Mouse (Mus musculus): ENCODE measurements around the gene Has3. TPM values are rescaled to one million over a fixed set of nuclear protein-coding genes. Genes with fewer than 3 reads are reported as not detected.

Gene Has3
- polyA plus RNA-seq, 1 experiment from 2014 or later, result 0.39 TPM

GRCm38 (mm10) chr8:106850034-106850433 lies 20.0 kb upstream of the Has3 start:
- no peak for DNase-seq (ENCODE audit: low spot score)
- H3K9ac ChIP-seq (ENCODE audit: low read depth, low read length), result no peak overlapping the region

GRCm38 (mm10) chr8:106854534-106855241 lies 15.4 kb upstream of the Has3 start:
- no peak overlapping the region for H3K4me3 ChIP-seq (ENCODE audit: low read depth, low read length)
- ATAC-seq (ENCODE audit: low FRiP score) (no peak), DNase-seq (ENCODE audit: low spot score) (no peak)
- H3K9me3 ChIP-seq (ENCODE audit: control insufficient read depth, low read length), result no peaks in the 10 kb centered on the region
- H3K27ac ChIP-seq (ENCODE audit: low read depth, low read length), result no peak overlapping the region
- H3K9ac ChIP-seq (ENCODE audit: low read depth, low read length), result no peak overlapping the region
- 49% methylated on average over 8 of the region's 8 CpGs for WGBS
- no peaks in the 10 kb centered on the region for H3K36me3 ChIP-seq (ENCODE audit: control insufficient read depth, insufficient read depth, low read length)
- H3K27me3 ChIP-seq (ENCODE audit: control insufficient read depth, insufficient read depth, low read length), result no peaks in the 10 kb centered on the region
- H3K4me2 ChIP-seq (replicated peaks; ENCODE audit: low read depth, low read length), result no peak overlapping the region
- no peaks in the 10 kb centered on the region for H3K4me1 ChIP-seq (replicated peaks; ENCODE audit: control insufficient read depth, insufficient read depth, low read length)

More at GRCm38 (mm10) chr8:106850034-106850433, 20.0 kb upstream of the Has3 start:
- H3K4me3 ChIP-seq (ENCODE audit: low read depth, low read length), result no peak overlapping the region
- H3K27ac ChIP-seq (ENCODE audit: low read depth, low read length), result no peak overlapping the region
- H3K4me1 ChIP-seq (replicated peaks; ENCODE audit: control insufficient read depth, insufficient read depth, low read length), result no peaks in the 10 kb centered on the region
- H3K27me3 ChIP-seq (ENCODE audit: control insufficient read depth, insufficient read depth, low read length), result no peaks in the 10 kb centered on the region
- WGBS, result 92% methylated on average over 10 of the region's 10 CpGs
- H3K36me3 ChIP-seq (ENCODE audit: control insufficient read depth, insufficient read depth, low read length), result no peaks in the 10 kb centered on the region
- no peaks in the 10 kb centered on the region for H3K9me3 ChIP-seq (ENCODE audit: control insufficient read depth, low read length)
- no peak overlapping the region for H3K4me2 ChIP-seq (replicated peaks; ENCODE audit: low read depth, low read length)
- ATAC-seq (ENCODE audit: low FRiP score), result no peak

- Histone ChIP-seq H3K27ac (ENCODE audit: low read depth, low read length) (no peak overlapping the region), H3K27me3 (ENCODE audit: control insufficient read depth, insufficient read depth, low read length) (no peaks in the 10 kb centered on the region), H3K4me2 (replicated peaks; ENCODE audit: low read depth, low read length) (no peak overlapping the region), H3K36me3 (ENCODE audit: control insufficient read depth, insufficient read depth, low read length) (no peaks in the 10 kb centered on the region), H3K9me3 (ENCODE audit: control insufficient read depth, low read length) (no peaks in the 10 kb centered on the region), H3K9ac (ENCODE audit: low read depth, low read length) (no peak overlapping the region), H3K4me3 (ENCODE audit: low read depth, low read length) (no peak overlapping the region), H3K4me1 (replicated peaks; ENCODE audit: control insufficient read depth, insufficient read depth, low read length) (no peaks in the 10 kb centered on the region)
- WGBS, result 75% methylated on average over 3 of the region's 3 CpGs
- no peak for DNase-seq (ENCODE audit: low spot score)
- ATAC-seq (ENCODE audit: low FRiP score), result no peak
Measured at GRCm38 (mm10) chr8:106855242-106855562, 14.8 kb upstream of the Has3 start.

- no peaks in the 10 kb centered on the region for H3K4me1 ChIP-seq (replicated peaks; ENCODE audit: control insufficient read depth, insufficient read depth, low read length)
- no peak overlapping the region for H3K27ac ChIP-seq (ENCODE audit: low read depth, low read length)
- H3K4me2 ChIP-seq (replicated peaks; ENCODE audit: low read depth, low read length), result no peak overlapping the region
- H3K27me3 ChIP-seq (ENCODE audit: control insufficient read depth, insufficient read depth, low read length), result no peaks in the 10 kb centered on the region
- DNase-seq (ENCODE audit: low spot score), result no peak
- no peak for ATAC-seq (ENCODE audit: low FRiP score)
- H3K9me3 ChIP-seq (ENCODE audit: control insufficient read depth, low read length), result no peaks in the 10 kb centered on the region
- no peak overlapping the region for H3K9ac ChIP-seq (ENCODE audit: low read depth, low read length)
- H3K36me3 ChIP-seq (ENCODE audit: control insufficient read depth, insufficient read depth, low read length), result no peaks in the 10 kb centered on the region
- H3K4me3 ChIP-seq (ENCODE audit: low read depth, low read length), result no peak overlapping the region
- 93% methylated on average over 10 of the region's 10 CpGs for WGBS
Measured at GRCm38 (mm10) chr8:106862845-106863244, 7.2 kb upstream of the Has3 start.

- WGBS, result 70% methylated on average over 9 of the region's 9 CpGs
Measured at GRCm38 (mm10) chr8:106865354-106865753, 4.7 kb upstream of the Has3 start.

GRCm38 (mm10) chr8:106870537-106871327 lies 690 bp downstream of the Has3 start:
- H3K4me1 ChIP-seq (replicated peaks; ENCODE audit: control insufficient read depth, insufficient read depth, low read length), result peaks cover 10% of the 10 kb centered on the region
- H3K4me3 ChIP-seq (ENCODE audit: low read depth, low read length), result peak overlapping the region; percentile 48
- no peaks in the 10 kb centered on the region for H3K9me3 ChIP-seq (ENCODE audit: control insufficient read depth, low read length)
- H3K9ac ChIP-seq (ENCODE audit: low read depth, low read length), result peak overlapping the region; percentile 31
- H3K4me2 ChIP-seq (replicated peaks; ENCODE audit: low read depth, low read length), result peak overlapping the region; percentile 98
- ATAC-seq (ENCODE audit: low FRiP score) (peak; percentile 74), DNase-seq (ENCODE audit: low spot score) (peak; percentile 78)
- no peaks in the 10 kb centered on the region for H3K36me3 ChIP-seq (ENCODE audit: control insufficient read depth, insufficient read depth, low read length)
- H3K27ac ChIP-seq (ENCODE audit: low read depth, low read length), result no peak overlapping the region
- peaks cover 26% of the 10 kb centered on the region for H3K27me3 ChIP-seq (ENCODE audit: control insufficient read depth, insufficient read depth, low read length)
- WGBS, result under 1% methylated on average over 57 of the region's 63 CpGs

More at GRCm38 (mm10) chr8:106865354-106865753, 4.7 kb upstream of the Has3 start:
- Histone ChIP-seq H3K4me3 (ENCODE audit: low read depth, low read length) (no peak overlapping the region), H3K9me3 (ENCODE audit: control insufficient read depth, low read length) (no peaks in the 10 kb centered on the region), H3K27ac (ENCODE audit: low read depth, low read length) (no peak overlapping the region), H3K27me3 (ENCODE audit: control insufficient read depth, insufficient read depth, low read length) (peaks cover 7% of the 10 kb centered on the region), H3K4me2 (replicated peaks; ENCODE audit: low read depth, low read length) (no peak overlapping the region), H3K9ac (ENCODE audit: low read depth, low read length) (no peak overlapping the region), H3K4me1 (replicated peaks; ENCODE audit: control insufficient read depth, insufficient read depth, low read length) (peaks cover 2% of the 10 kb centered on the region; the same call in 1 of the 2 replicates), H3K36me3 (ENCODE audit: control insufficient read depth, insufficient read depth, low read length) (no peaks in the 10 kb centered on the region)
- ATAC-seq (ENCODE audit: low FRiP score) (no peak), DNase-seq (ENCODE audit: low spot score) (no peak)

GRCm38 (mm10) chr8:106871328-106871926 lies 1.4 kb downstream of the Has3 start:
- ATAC-seq (ENCODE audit: low FRiP score) (peak; percentile 39; the same call in 1 of the 2 replicates), DNase-seq (ENCODE audit: low spot score) (no peak)
- peak overlapping the region; percentile 45 for H3K9ac ChIP-seq (ENCODE audit: low read depth, low read length)
- peak overlapping the region; percentile 98 for H3K4me2 ChIP-seq (replicated peaks; ENCODE audit: low read depth, low read length)
- peak overlapping the region; percentile 48 for H3K4me3 ChIP-seq (ENCODE audit: low read depth, low read length)
- no peak overlapping the region for H3K27ac ChIP-seq (ENCODE audit: low read depth, low read length)
- 0 out of 2 replicates have a peak, but pooled peaks cover 2% of the 10 kb centered on the region for H3K36me3 ChIP-seq (ENCODE audit: control insufficient read depth, insufficient read depth, low read length)
- WGBS, result under 1% methylated on average over 15 of the region's 15 CpGs
- H3K4me1 ChIP-seq (replicated peaks; ENCODE audit: control insufficient read depth, insufficient read depth, low read length), result peaks cover 10% of the 10 kb centered on the region
- H3K9me3 ChIP-seq (ENCODE audit: control insufficient read depth, low read length), result no peaks in the 10 kb centered on the region
- peaks cover 26% of the 10 kb centered on the region for H3K27me3 ChIP-seq (ENCODE audit: control insufficient read depth, insufficient read depth, low read length)

- Histone ChIP-seq H3K4me3 (ENCODE audit: low read depth, low read length) (peak overlapping the region; percentile 48), H3K27ac (ENCODE audit: low read depth, low read length) (no peak overlapping the region), H3K9me3 (ENCODE audit: control insufficient read depth, low read length) (no peaks in the 10 kb centered on the region), H3K9ac (ENCODE audit: low read depth, low read length) (peak overlapping the region; percentile 45), H3K4me1 (replicated peaks; ENCODE audit: control insufficient read depth, insufficient read depth, low read length) (peaks cover 10% of the 10 kb centered on the region), H3K27me3 (ENCODE audit: control insufficient read depth, insufficient read depth, low read length) (peaks cover 26% of the 10 kb centered on the region), H3K36me3 (ENCODE audit: control insufficient read depth, insufficient read depth, low read length) (0 out of 2 replicates have a peak, but pooled peaks cover 2% of the 10 kb centered on the region), H3K4me2 (replicated peaks; ENCODE audit: low read depth, low read length) (peak overlapping the region; percentile 98)
- ATAC-seq (ENCODE audit: low FRiP score) (peak; percentile 66), DNase-seq (ENCODE audit: low spot score) (peak; percentile 73)
- WGBS, result 0% methylated on average over 22 of the region's 22 CpGs
Measured at GRCm38 (mm10) chr8:106871931-106872371, 1.9 kb downstream of the Has3 start.

All from hindbrain, embryonic 11.5 days (tissue).